Mouse (Mus musculus): ENCODE results near the gene Pex14. TPM values are rescaled to one million over a fixed set of nuclear protein-coding genes. Genes with fewer than 3 reads are reported as not detected.

Gene Pex14
- polyA plus RNA-seq, 1 experiment from 2014 or later = 55.6 TPM

DNA sequence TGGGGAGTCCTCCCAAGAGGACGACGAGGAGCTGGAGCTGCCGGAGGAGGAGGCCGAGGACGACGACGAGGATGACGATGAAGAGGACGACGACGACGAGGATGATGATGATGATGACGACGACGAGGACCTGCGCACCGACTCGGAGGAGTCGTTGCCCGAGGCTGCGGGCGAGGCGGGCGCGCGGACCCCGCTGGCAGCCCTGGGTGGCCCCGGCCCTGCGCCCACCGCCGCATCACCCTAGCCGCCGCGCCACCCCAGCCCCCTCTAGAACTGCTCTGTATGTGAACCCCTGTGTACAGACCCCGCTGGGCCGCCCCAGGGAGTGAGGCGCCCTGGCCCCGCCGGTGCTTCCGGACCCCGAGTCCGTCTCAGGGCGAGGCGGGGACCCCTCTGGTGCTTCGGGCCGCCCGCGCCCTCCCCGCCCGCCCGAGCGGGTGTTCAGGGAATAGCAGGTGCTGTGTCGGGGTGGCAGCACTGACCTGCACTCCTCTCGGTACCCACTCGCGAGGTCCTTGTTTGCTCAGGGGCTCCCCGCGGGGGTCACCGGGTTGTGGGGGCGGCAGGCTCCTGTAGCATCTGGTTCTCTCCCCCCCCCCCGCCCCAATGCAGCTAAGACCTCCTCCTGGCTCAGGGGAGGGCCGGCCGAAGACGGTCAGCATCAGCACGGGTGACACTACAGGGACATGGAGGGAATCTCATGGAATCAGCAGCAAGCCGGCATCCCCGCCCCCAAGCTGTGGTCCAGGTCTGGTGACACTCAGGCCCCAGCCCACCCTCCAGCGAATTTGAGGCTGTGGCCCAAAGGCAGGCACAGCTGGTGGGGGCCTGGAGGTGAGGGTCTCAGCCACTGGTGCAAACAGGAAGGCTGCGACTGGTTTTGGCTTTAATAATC, 147.1 kb downstream of the Pex14 start:
- Histone ChIP-seq H3K27me3 (ENCODE audit: insufficient read depth, low read length) (peaks cover 4% of the 10 kb centered on the region; the same call in 1 of the 2 replicates), H3K4me2 (ENCODE audit: low read length) (peak overlapping the region; percentile 59), H3K4me3 (replicated peaks; ENCODE audit: low read depth, low read length) (peak overlapping the region; percentile 30), H3K9ac (ENCODE audit: low read depth, low read length) (peak overlapping the region; percentile 37; the same call in 1 of the 2 replicates), H3K9me3 (replicated peaks; ENCODE audit: low read length) (no peaks in the 10 kb centered on the region), H3K36me3 (ENCODE audit: insufficient read depth, low read length) (no peaks in the 10 kb centered on the region), H3K4me1 (replicated peaks; ENCODE audit: insufficient read depth, low read length) (peaks cover 29% of the 10 kb centered on the region; the same call in 1 of the 2 replicates), H3K27ac (no peak overlapping the region)
- no peak for TF ChIP-seq CTCF (IDR thresholded peaks at IDR 0.05; ENCODE audit: low read depth)
- DNase-seq (ENCODE audit: low spot score) = no peak
- 13% methylated on average over 65 of the region's 69 CpGs for WGBS
- peak; percentile 16 for ATAC-seq (replicated peaks; ENCODE audit: low FRiP score, low read depth)

DNA sequence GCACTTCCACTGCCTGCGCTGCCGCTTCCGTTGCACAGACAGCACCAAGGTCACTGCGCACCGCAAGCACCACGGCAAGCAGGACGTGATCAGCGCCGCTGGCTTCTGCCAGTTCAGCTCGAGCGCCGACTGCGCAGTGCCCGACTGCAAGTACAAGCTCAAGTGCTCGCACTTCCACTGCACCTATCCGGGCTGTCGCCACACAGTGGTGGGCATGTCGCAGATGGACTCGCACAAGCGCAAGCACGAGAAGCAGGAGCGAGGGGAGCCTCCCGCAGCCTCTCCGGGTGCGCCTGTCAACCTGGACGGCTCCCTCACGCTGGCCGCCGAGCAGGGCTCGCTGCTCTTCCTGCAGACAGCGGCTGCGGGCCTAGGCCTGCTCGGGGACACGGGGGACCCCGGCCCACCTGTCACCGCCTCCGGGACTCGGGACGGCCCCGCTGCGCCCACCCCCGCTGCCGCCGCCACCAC, 147.8 kb downstream of the Pex14 start:
- no peak; the same call in 1 of the 2 replicates for TF ChIP-seq CTCF (IDR thresholded peaks at IDR 0.05; ENCODE audit: low read depth)
- Histone ChIP-seq H3K27ac (no peak overlapping the region), H3K9me3 (replicated peaks; ENCODE audit: low read length) (no peaks in the 10 kb centered on the region), H3K27me3 (ENCODE audit: insufficient read depth, low read length) (peaks cover 4% of the 10 kb centered on the region; the same call in 1 of the 2 replicates), H3K4me3 (replicated peaks; ENCODE audit: low read depth, low read length) (peak overlapping the region; percentile 30), H3K9ac (ENCODE audit: low read depth, low read length) (no peak overlapping the region), H3K4me1 (replicated peaks; ENCODE audit: insufficient read depth, low read length) (peaks cover 31% of the 10 kb centered on the region; the same call in 1 of the 2 replicates), H3K36me3 (ENCODE audit: insufficient read depth, low read length) (no peaks in the 10 kb centered on the region), H3K4me2 (ENCODE audit: low read length) (peak overlapping the region; percentile 59)
- ATAC-seq (replicated peaks; ENCODE audit: low FRiP score, low read depth) (0 out of 2 replicates have a peak, but pooled peaks have one; percentile 11), DNase-seq (ENCODE audit: low spot score) (no peak)
- 17% methylated on average over 42 of the region's 44 CpGs for WGBS

DNA sequence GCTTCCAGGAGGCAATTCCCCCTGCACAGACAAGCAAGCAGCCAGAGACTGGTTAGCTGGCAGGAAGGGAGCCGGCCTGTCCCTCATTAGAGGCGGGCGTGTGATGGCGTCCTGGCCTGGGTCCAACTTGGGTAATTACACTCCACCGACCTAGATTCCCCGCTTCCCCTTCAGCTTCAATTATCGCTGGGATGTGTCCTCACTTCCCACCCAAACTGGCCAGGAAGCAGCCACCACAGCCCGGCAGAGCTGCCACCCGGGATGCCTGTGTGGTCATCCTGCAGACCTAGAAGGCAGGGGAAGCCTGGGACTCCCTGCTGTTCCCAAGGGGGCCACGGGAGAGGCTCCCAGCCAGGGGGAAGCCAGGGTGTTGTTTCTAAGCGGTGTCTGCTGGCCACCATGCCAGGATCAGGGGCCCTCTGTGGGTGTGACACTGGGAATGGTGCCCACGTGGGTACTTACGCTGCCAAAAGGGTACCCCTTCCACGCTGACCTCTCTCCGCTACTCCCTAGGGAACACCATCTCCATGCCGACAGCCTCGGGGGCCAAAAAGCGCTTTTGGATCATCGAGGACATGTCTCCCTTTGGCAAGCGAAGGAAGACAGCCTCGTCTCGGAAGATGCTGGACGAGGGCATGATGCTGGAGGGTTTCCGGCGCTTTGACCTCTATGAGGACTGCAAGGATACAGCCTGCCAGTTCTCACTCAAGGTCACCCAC, 148.6 kb downstream of the Pex14 start:
- Histone ChIP-seq H3K4me3 (replicated peaks; ENCODE audit: low read depth, low read length) (no peak overlapping the region), H3K4me1 (replicated peaks; ENCODE audit: insufficient read depth, low read length) (peaks cover 28% of the 10 kb centered on the region; the same call in 1 of the 2 replicates)

DNA sequence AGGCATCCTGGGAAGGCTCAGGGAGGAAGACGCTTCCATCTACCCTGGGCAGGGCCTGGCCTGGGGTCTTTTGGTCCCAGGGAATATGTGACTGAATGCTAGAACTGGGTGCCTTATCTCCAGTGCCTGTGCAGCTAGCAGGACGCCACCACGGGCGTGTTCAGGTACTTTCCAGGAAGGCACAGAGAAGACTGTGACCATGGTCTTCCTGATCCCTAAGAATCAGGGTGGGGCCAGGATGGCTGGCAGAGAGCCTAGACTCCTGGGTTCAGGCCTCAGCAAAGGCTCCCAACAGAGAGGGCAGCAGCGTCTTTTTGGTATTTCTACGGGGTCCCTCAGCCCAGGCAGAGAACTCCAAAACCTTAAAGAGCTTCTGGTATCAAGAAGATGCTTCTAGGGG, 149.2 kb downstream of the Pex14 start:
- Histone ChIP-seq H3K4me1 (replicated peaks; ENCODE audit: insufficient read depth, low read length) (peaks cover 27% of the 10 kb centered on the region; the same call in 1 of the 2 replicates), H3K27ac (no peak overlapping the region), H3K9ac (ENCODE audit: low read depth, low read length) (no peak overlapping the region), H3K36me3 (ENCODE audit: insufficient read depth, low read length) (no peaks in the 10 kb centered on the region), H3K4me3 (replicated peaks; ENCODE audit: low read depth, low read length) (no peak overlapping the region), H3K4me2 (ENCODE audit: low read length) (no peak overlapping the region), H3K9me3 (replicated peaks; ENCODE audit: low read length) (no peaks in the 10 kb centered on the region), H3K27me3 (ENCODE audit: insufficient read depth, low read length) (peaks cover 4% of the 10 kb centered on the region; the same call in 1 of the 2 replicates)
- WGBS = 72% methylated on average over 6 of the region's 6 CpGs
- no peak for TF ChIP-seq CTCF (IDR thresholded peaks at IDR 0.05; ENCODE audit: low read depth)
- no peak for DNase-seq (ENCODE audit: low spot score)
- ATAC-seq (replicated peaks; ENCODE audit: low FRiP score, low read depth) = no peak

More for the DNA sequence above, 148.6 kb downstream of the Pex14 start:
- H3K9ac ChIP-seq (ENCODE audit: low read depth, low read length) = no peak overlapping the region
- ATAC-seq (replicated peaks; ENCODE audit: low FRiP score, low read depth) (no peak), DNase-seq (ENCODE audit: low spot score) (peak; percentile 41)
- no peak overlapping the region for H3K4me2 ChIP-seq (ENCODE audit: low read length)
- H3K36me3 ChIP-seq (ENCODE audit: insufficient read depth, low read length) = no peaks in the 10 kb centered on the region
- peaks cover 4% of the 10 kb centered on the region; the same call in 1 of the 2 replicates for H3K27me3 ChIP-seq (ENCODE audit: insufficient read depth, low read length)
- 46% methylated on average over 25 of the region's 25 CpGs for WGBS
- H3K27ac ChIP-seq = no peak overlapping the region
- no peaks in the 10 kb centered on the region for H3K9me3 ChIP-seq (replicated peaks; ENCODE audit: low read length)
- TF ChIP-seq CTCF (IDR thresholded peaks at IDR 0.05; ENCODE audit: low read depth) = no peak

DNA sequence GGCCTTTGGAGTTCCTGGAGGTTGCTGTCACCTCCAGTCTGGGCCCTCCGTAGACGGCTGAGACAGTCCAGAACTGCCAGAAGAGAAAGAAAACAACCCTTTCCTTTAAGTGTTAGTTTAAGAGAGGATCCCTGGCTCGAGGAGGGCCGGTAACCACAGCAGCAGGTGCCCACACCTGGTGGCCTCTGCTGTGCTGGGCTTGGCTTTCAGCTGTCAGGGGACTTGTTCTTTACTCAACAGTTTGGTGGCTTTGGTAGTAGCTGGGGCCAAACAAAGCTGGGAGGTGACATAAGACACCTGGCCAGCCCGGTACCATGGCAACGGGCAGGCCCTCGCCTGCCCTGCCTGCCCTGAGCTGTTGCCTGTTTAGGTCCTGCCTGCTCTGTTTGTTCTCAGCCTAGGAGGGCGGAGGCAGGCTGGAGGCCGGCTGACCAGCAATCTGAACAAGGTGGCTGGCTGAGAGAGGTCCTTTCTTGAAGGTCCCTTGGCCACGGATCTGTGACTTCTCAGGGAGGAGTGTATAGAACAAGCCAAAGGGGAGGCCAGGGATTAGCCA, 151.8 kb downstream of the Pex14 start:
- Histone ChIP-seq H3K4me3 (replicated peaks; ENCODE audit: low read depth, low read length) (no peak overlapping the region), H3K27me3 (ENCODE audit: insufficient read depth, low read length) (peaks cover 4% of the 10 kb centered on the region; the same call in 1 of the 2 replicates), H3K4me2 (ENCODE audit: low read length) (no peak overlapping the region), H3K36me3 (ENCODE audit: insufficient read depth, low read length) (no peaks in the 10 kb centered on the region), H3K9me3 (replicated peaks; ENCODE audit: low read length) (no peaks in the 10 kb centered on the region), H3K4me1 (replicated peaks; ENCODE audit: insufficient read depth, low read length) (peaks cover 19% of the 10 kb centered on the region; the same call in 1 of the 2 replicates), H3K27ac (peak overlapping the region; percentile 47), H3K9ac (ENCODE audit: low read depth, low read length) (no peak overlapping the region)
- WGBS = 32% methylated on average over 10 of the region's 10 CpGs
- TF ChIP-seq CTCF (IDR thresholded peaks at IDR 0.05; ENCODE audit: low read depth) = no peak
- DNase-seq (ENCODE audit: low spot score) = peak; percentile 60
- ATAC-seq (replicated peaks; ENCODE audit: low FRiP score, low read depth) = peak; percentile 57

DNA sequence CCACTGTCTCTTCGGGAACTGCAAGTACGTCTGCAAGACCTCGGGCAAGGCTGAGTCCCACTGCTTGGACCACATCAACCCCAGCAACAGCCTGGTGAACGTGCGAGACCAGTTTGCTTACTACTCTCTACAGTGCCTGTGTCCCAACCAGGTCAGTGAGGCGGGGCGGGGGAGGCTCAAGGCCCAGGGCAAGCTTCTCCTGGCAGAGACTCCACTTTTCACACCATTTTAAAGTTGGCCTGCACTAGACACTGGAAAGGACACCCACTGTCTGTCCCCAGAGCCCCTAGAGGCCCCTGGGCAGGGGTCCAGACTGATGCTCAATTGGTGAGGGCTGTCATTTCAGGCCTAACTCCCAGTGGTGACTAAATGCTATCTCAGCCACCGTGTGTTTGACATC, 153.6 kb downstream of the Pex14 start:
- Histone ChIP-seq H3K4me1 (replicated peaks; ENCODE audit: insufficient read depth, low read length) (peaks cover 17% of the 10 kb centered on the region; the same call in 1 of the 2 replicates), H3K4me3 (replicated peaks; ENCODE audit: low read depth, low read length) (no peak overlapping the region), H3K9ac (ENCODE audit: low read depth, low read length) (no peak overlapping the region), H3K9me3 (replicated peaks; ENCODE audit: low read length) (no peaks in the 10 kb centered on the region), H3K27ac (no peak overlapping the region), H3K27me3 (ENCODE audit: insufficient read depth, low read length) (no peaks in the 10 kb centered on the region), H3K4me2 (ENCODE audit: low read length) (no peak overlapping the region), H3K36me3 (ENCODE audit: insufficient read depth, low read length) (no peaks in the 10 kb centered on the region)
- no peak for TF ChIP-seq CTCF (IDR thresholded peaks at IDR 0.05; ENCODE audit: low read depth)
- ATAC-seq (replicated peaks; ENCODE audit: low FRiP score, low read depth) = no peak
- no peak for DNase-seq (ENCODE audit: low spot score)
- 91% methylated on average over 8 of the region's 8 CpGs for WGBS
